Mouse (Mus musculus) heart, embryonic 14.5 days (tissue): ENCODE data around the gene Maff. TPM values are rescaled to one million over a fixed set of nuclear protein-coding genes. Genes with fewer than 3 reads are reported as not detected.
A peak's percentile ranks its signal among the peaks of the same experiment; 100 is the strongest.

ENCODE experiments used
- ATAC-seq: fragments of 200-750 bp; cut with Nextera tagmentation; 2 replicates; pipeline ENCODE4 v1.8.0; 2017; ENCODE audit warnings: low read depth, moderate TSS enrichment; ENCODE audit not compliant: insufficient number of reproducible peaks, insufficient read depth, low FRiP score
- H3K27ac ChIP-seq, 2 experiments: fragments of 200-500 bp in 1 of 2; fragments of 300-500 bp in 1 of 2; sonication (generic) in 1 of 2; replicated peaks in 1 of 2; 2 replicates each; pipeline ENCODE4 v1.5.1; 2012 to 2014; ENCODE audit warnings: low read depth in 2 of 2, low read length in 2 of 2, control low read depth in 1 of 2, mild to moderate bottlenecking in 1 of 2, mixed read lengths in 1 of 2; ENCODE audit not compliant: control insufficient read depth in 1 of 2, insufficient read depth in 1 of 2
- H3K27me3 ChIP-seq: fragments of 300-500 bp; sonication (generic); 2 replicates; pipeline ENCODE4 v1.6.1; 2014; ENCODE audit warnings: mild to moderate bottlenecking, low read length, control low read depth; ENCODE audit not compliant: control insufficient read depth, insufficient read depth
- H3K36me3 ChIP-seq: fragments of 300-500 bp; sonication (generic); 2 replicates; pipeline ENCODE4 v1.6.1; 2014; ENCODE audit warnings: mild to moderate bottlenecking, control low read depth, low read length, mixed read lengths; ENCODE audit not compliant: control insufficient read depth, insufficient read depth
- H3K4me1 ChIP-seq, 2 experiments: fragments of 200-500 bp in 1 of 2; fragments of 300-500 bp in 1 of 2; sonication (generic) in 1 of 2; 2 replicates each; pipeline ENCODE4 v1.6.1; 2012 to 2014; ENCODE audit warnings: low read length in 2 of 2, control low read depth in 1 of 2, mixed read lengths in 1 of 2; ENCODE audit not compliant: control insufficient read depth in 2 of 2, insufficient read depth in 2 of 2
- H3K4me2 ChIP-seq: fragments of 300-500 bp; sonication (generic); 2 replicates; pipeline ENCODE4 v1.6.1; 2014; ENCODE audit warnings: mild to moderate bottlenecking, low read length
- H3K4me3 ChIP-seq, 2 experiments: fragments of 200-500 bp in 1 of 2; fragments of 300-500 bp in 1 of 2; sonication (generic) in 1 of 2; 2 replicates each; pipeline ENCODE4 v1.5.1; 2012 to 2014; ENCODE audit warnings: low read length in 2 of 2, mild to moderate bottlenecking in 2 of 2, control low read depth in 1 of 2, low read depth in 1 of 2, moderate library complexity in 1 of 2; ENCODE audit not compliant: control insufficient read depth in 1 of 2, insufficient read depth in 1 of 2
- H3K9ac ChIP-seq: fragments of 300-500 bp; sonication (generic); 2 replicates; pipeline ENCODE4 v1.6.1; 2014; ENCODE audit warnings: mild to moderate bottlenecking, low read length
- H3K9me3 ChIP-seq: fragments of 300-500 bp; sonication (generic); 2 replicates; pipeline ENCODE4 v1.6.1; 2016; ENCODE audit warnings: low read length, control low read depth; ENCODE audit not compliant: control insufficient read depth
- WGBS: fragments of 180-500 bp; shearing (Covaris S2); extraction: QIAGEN DNeasy Blood & Tissue Kit; methylation state at CpG from one replicate; pipeline ENCODE4 v1.1.7; 2014; 5-methylcytosine and 5-hydroxymethylcytosine counted together
- polyA plus RNA-seq: library from polyadenylated mRNA; unstranded; fragments of >200 nt; fragmentation: Nextera tagmentation; extraction: Ambion mirVana; gene quantifications from 2 replicates; pipeline ENCODE4 v1.2.1, GENCODE M21; 2014

Gene Maff
- polyA plus RNA-seq = 2.2 and 3.5 TPM in 2 replicates

DNA sequence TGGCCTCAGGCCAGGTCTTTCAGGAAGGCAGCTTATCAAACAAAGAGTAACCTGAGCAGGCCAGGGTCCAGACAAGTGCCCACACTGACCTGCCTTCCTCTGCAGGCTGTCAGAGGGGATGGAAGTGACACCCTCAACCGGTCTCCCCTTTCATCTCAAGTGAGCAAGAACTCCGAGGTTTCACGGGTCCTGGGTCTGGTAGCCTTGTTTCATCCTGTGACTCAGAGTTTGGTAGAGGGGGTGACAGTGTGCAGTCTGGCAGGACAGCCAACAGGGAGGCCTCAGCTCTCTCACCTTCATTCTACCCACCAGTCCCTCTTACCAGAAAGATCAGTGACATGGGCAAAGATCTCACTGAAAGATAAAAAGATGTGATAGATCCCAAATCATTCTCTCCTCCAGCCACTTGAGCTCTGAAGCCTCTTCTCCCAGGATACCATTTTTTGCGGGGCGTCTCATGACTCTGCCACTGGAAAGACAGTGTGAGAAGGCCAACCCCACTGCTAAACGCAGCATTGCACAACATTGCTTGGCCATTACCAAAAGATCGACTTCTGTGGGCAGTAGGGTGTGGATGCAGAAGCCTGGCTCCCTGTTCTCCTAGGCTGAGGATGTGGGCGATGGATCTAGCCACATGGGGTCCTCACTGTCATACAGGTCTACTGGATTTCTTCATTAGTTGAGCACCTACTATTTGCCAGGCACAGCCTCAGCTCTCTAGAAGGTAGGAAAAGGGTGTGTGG lies at the start of gene Maff:
Gene Maff, plus strand, starts transcription at position 571 of the 743 bp plus-strand sequence.
- 43% methylated on average over 8 of the region's 8 CpGs for WGBS
- Histone ChIP-seq H3K4me2 (peak within 1 kb of the TSS; percentile 77), H3K27me3 (no peaks in the 10 kb centered on the region), H3K4me3 (peak within 1 kb of the TSS; percentile 65 to 70), H3K4me1 (peaks cover 14 to 18% of the 10 kb centered on the region in 2 experiments), H3K9me3 (no peaks in the 10 kb centered on the region), H3K27ac (peak within 1 kb of the TSS; percentile 94 to 96), H3K36me3 (no peaks in the 10 kb centered on the region), H3K9ac (peak within 1 kb of the TSS; percentile 87)
- no peak for ATAC-seq

DNA sequence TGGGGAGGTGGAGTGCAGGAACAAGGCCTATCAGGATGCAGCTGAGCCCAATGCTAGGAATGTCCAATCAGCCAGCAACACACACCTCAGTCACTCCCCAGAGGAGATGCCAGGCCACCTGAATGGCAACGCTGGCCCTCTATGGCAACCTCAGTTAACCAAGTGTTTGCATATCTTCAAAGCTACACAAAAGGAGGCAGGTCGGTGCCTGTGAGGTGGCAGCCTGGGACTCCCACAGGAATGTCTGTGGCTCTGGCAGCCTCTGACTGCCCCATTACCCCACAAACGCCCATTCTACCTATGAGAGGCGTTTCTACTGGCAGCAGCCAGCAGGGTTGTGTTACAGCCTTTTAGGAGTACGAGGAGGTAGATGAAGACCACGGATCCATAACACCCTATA lies 47.9 kb upstream of the Maff start:
- Histone ChIP-seq H3K4me2 (no peak overlapping the region), H3K9me3 (no peaks in the 10 kb centered on the region), H3K4me3 (no peak overlapping the region), H3K27me3 (no peaks in the 10 kb centered on the region), H3K4me1 (peaks cover 0 to 5% of the 10 kb centered on the region in 2 experiments; a peak in 1 of 4 replicates), H3K36me3 (no peaks in the 10 kb centered on the region), H3K9ac (no peak overlapping the region), H3K27ac (no peak overlapping the region)
- WGBS = 94% methylated on average over 6 of the region's 6 CpGs
- no peak for ATAC-seq

DNA sequence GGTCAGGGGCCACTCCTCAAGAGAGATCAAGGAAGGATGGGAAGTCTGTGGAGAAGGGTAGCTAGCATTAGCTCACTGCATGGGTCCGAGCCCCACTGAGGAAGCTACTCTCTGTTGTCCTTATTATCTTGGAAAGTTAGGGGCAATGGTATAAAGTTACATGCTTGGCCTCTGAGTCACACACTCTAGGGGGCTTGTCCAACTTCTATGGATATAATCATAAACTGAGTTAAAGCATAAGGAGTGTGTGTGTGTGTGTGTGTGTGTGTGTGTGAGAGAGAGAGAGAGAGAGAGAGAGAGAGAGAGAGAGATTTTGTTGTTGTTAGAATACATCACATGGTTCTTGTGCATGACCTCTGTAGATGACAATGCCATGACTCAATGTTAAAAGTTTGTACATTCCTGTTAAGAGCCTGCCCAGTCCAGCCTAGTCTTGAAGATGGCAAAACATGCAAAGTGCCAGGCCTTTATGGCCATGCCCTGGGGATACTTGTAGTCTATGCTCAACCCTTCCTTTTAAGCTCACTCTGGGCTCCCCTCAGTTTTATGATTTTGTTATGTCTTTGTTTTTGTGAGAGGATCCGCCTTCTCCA lies 46.8 kb upstream of the Maff start:
- Histone ChIP-seq H3K27ac (no peak overlapping the region), H3K4me3 (no peak overlapping the region), H3K4me2 (no peak overlapping the region), H3K9ac (no peak overlapping the region), H3K27me3 (no peaks in the 10 kb centered on the region), H3K4me1 (peaks cover 0 to 5% of the 10 kb centered on the region in 2 experiments; a peak in 1 of 4 replicates), H3K36me3 (0 out of 2 replicates have a peak, but pooled peaks cover 6% of the 10 kb centered on the region), H3K9me3 (no peaks in the 10 kb centered on the region)
- 75% methylated on average over 2 of the region's 2 CpGs for WGBS
- no peak for ATAC-seq

DNA sequence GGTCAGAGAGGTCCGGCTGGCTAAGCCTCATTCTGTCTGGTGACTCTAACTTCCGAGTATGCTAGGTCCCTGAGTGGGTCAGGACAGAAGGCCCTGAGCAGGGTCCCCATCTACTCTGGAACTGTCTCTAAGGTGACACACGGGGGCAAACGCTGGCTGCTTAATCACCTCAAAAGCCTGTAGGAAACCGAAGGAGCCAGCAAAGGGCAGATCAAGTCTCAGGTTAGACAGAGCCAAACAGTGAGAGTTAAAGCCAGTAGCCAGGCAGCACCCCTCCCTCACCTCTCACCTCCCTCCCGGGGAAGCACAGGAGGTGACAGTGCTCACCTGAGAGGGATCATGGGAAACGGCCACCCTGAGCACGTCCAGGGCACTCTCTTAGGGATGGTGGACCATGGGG lies 42.7 kb upstream of the Maff start:
- no peaks in the 10 kb centered on the region for H3K27me3 ChIP-seq
- no peak overlapping the region for H3K27ac ChIP-seq
- WGBS = 77% methylated on average over 8 of the region's 8 CpGs
- H3K9me3 ChIP-seq = no peaks in the 10 kb centered on the region
- 0 out of 2 replicates have a peak, but pooled peaks cover 23% of the 10 kb centered on the region for H3K36me3 ChIP-seq
- ATAC-seq = no peak
- no peak overlapping the region for H3K4me2 ChIP-seq
- H3K9ac ChIP-seq = no peak overlapping the region
- no peak overlapping the region for H3K4me3 ChIP-seq
- H3K4me1 ChIP-seq = peaks cover 0 to 5% of the 10 kb centered on the region in 2 experiments; a peak in 1 of 4 replicates

DNA sequence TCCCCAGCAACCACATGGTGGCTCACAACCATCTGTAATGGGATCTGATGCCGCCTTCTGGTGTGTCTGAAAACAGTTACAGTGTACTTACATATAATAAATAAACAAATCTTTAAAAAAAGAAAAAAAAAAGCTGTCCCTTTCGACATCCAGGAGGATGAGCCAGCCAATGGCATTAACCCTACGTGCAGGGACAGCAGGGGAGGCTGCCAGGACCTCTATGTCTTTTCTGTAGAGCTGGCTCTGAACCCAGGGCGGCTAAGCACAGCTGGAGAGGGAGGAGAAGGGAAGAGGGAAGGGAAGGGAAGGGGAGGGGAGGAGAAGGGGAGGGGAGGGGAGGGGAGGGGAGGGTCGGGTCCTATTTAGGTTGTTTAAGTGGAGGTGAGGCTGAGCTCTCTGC lies 41.6 kb upstream of the Maff start:
- Histone ChIP-seq H3K4me2 (no peak overlapping the region), H3K9me3 (no peaks in the 10 kb centered on the region), H3K36me3 (0 out of 2 replicates have a peak, but pooled peaks cover 23% of the 10 kb centered on the region), H3K9ac (no peak overlapping the region), H3K4me1 (peaks cover 0 to 4% of the 10 kb centered on the region in 2 experiments; a peak in 1 of 4 replicates), H3K27me3 (no peaks in the 10 kb centered on the region), H3K27ac (no peak overlapping the region), H3K4me3 (no peak overlapping the region)
- WGBS = 60% methylated on average over 4 of the region's 5 CpGs
- no peak for ATAC-seq

DNA sequence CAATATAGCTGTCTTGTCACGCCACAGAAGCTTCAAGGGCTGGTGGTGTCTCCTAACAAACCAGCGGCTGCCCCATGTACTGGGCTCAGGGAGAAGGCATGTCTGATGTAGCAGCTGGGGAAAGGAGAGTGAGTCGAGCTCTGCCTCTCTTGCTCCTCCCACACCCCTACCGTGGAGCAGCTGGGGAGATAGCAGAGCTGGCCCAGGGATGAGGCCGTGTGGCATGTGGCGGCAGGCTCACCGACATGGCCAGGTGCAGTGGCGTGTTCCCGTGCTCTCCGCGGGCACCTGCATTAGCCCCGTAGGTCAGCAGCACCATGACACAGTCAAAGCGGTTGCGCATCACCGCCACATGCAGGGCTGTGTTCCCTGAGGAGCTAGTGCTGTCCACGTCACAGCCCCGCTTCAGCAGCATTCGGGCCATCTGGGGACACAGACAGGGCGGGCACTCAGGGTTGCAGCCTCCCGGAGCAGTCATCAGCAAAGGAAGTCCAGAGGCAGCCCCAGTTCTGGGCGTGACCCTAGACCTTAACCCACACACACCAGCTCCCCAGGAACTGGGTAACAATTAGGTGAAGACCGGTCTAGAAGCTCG lies 40.3 kb upstream of the Maff start:
- H3K27me3 ChIP-seq = no peaks in the 10 kb centered on the region
- no peaks in the 10 kb centered on the region for H3K4me1 ChIP-seq
- H3K27ac ChIP-seq = no peak overlapping the region
- H3K9ac ChIP-seq = no peak overlapping the region
- H3K4me3 ChIP-seq = no peak overlapping the region
- 62% methylated on average over 22 of the region's 23 CpGs for WGBS
- H3K4me2 ChIP-seq = no peak overlapping the region
- no peak for ATAC-seq
- no peaks in the 10 kb centered on the region for H3K9me3 ChIP-seq
- H3K36me3 ChIP-seq = peaks cover 29% of the 10 kb centered on the region

DNA sequence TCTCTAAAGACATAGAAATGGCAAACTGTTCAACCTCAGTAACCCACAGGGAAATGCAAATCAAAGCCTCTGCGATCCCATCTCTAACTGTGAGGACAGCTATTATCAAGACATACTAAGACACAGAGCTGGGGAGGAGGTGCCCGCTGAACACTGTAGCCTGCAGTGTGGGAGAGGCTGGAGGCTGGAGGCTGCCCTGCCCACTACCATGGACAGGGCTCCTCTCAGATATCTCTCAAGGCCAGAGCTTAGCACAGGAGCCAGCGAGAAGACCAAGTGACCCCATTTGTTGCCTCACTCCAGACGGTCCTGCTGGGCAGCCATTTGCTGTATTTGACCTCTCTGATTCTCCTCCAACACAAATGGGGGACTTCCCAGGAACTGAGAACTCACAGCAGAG lies 38.6 kb upstream of the Maff start:
- Histone ChIP-seq H3K27me3 (no peaks in the 10 kb centered on the region), H3K9ac (no peak overlapping the region), H3K27ac (no peak overlapping the region), H3K4me1 (no peaks in the 10 kb centered on the region), H3K36me3 (peaks cover 36% of the 10 kb centered on the region), H3K9me3 (no peaks in the 10 kb centered on the region), H3K4me3 (no peak overlapping the region), H3K4me2 (no peak overlapping the region)
- no peak for ATAC-seq
- WGBS = 42% methylated on average over 4 of the region's 4 CpGs
